Mouse (Mus musculus) C2C12 (cell line): ENCODE data around the gene Map7d1.

Experiments
- CEBPB ChIP-seq: IDR thresholded peaks from one replicate; pipeline ENCODE4 v1.6.1; 2011; ENCODE audit warnings: low read depth, mild to moderate bottlenecking, control low read depth, moderate library complexity
- CTCF ChIP-seq: IDR thresholded peaks from one replicate; pipeline ENCODE4 v1.5.1; 2011; ENCODE audit not compliant: control insufficient read depth, insufficient read depth, insufficient read length
- MAX ChIP-seq: IDR thresholded peaks from one replicate; pipeline ENCODE4 v1.6.1; 2011; ENCODE audit warnings: mild to moderate bottlenecking, control low read depth
- MYOD1 ChIP-seq: IDR thresholded peaks from one replicate; pipeline ENCODE4 v1.6.1; 2011; ENCODE audit warnings: low read depth; ENCODE audit not compliant: control insufficient read depth, insufficient read length
- MYOG ChIP-seq: IDR thresholded peaks from one replicate; pipeline ENCODE4 v1.6.1; 2011; ENCODE audit not compliant: control insufficient read depth, insufficient read length; ENCODE audit errors: extremely low read depth
- USF1 ChIP-seq: IDR thresholded peaks from one replicate; pipeline ENCODE4 v1.6.1; 2011; ENCODE audit warnings: low read depth, mild to moderate bottlenecking, control low read depth, moderate library complexity

DNA sequence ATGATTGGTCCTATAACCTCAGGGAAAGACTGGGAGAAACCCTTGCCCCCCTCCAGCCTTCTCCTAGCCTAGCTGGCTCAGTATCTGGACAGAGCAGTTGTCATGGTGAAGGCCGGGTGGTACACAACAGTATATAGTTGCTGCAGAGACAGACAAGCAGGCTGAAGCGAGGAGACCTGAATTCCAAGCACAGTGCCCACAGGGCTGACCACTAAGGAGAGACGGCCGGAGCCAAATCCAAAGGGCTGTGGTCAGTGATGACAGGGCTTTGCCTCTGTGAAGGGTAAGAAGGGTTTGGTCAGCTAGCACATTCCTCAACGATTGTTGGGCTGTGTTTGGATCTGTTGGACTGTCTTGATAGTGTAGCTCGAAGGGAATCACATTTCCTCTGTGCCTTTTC lies 5.1 kb upstream of the Map7d1 start:
- TF ChIP-seq USF1 (no peak), CTCF (no peak), CEBPB (no peak), MAX (peak; percentile 28), MYOG (no peak), MYOD1 (no peak)
